ENCODE assay signal across 17 mouse cellular contexts in genomic region chr3:104416806-104417205, GRCm38 (mm10).
"Had no signal": no experiment of that assay in that cellular context is flagged by ENCODE, and none has a peak within 500 bp of the region (broad histone marks: within the 10 kb centered on the region; RNA-seq: fewer than 3 reads in every experiment).

No protein-coding gene starts in this region.

- H3K9ac ChIP-seq: liver, embryonic 15.5 days; lung, embryonic 15.5 days; midbrain, embryonic 12.5 days; neural tube, embryonic 12.5 days; stomach, embryonic 15.5 days had no signal

- H3K27me3 ChIP-seq: liver, embryonic 15.5 days; lung, embryonic 15.5 days; megakaryocyte, embryonic 14.5 days; midbrain, embryonic 12.5 days; neural tube, embryonic 12.5 days; stomach, embryonic 15.5 days had no signal

- H3K9me3 ChIP-seq: liver, embryonic 15.5 days; lung, embryonic 15.5 days; megakaryocyte, embryonic 14.5 days; midbrain, embryonic 12.5 days; neural tube, embryonic 12.5 days; stomach, embryonic 15.5 days had no signal

- H3K36me3 ChIP-seq: liver, embryonic 15.5 days; lung, embryonic 15.5 days; midbrain, embryonic 12.5 days; neural tube, embryonic 12.5 days; stomach, embryonic 15.5 days had no signal

- H3K4me3 ChIP-seq: liver, embryonic 15.5 days; lung, embryonic 15.5 days; megakaryocyte, embryonic 14.5 days; midbrain, embryonic 12.5 days; neural tube, embryonic 12.5 days; stomach, embryonic 15.5 days had no signal

- DNase-seq: lung, adult 2 months; lung, postnatal 14 days; lung, postnatal 36 days; midbrain, embryonic 14.5 days; right cerebral cortex, postnatal 14 days; thymus, adult 2 months; thymus, postnatal 25 days; thymus, postnatal 4 days had no signal

- H3K27ac ChIP-seq: liver, embryonic 15.5 days; lung, embryonic 15.5 days; macrophage; midbrain, embryonic 12.5 days; neural tube, embryonic 12.5 days; stomach, embryonic 15.5 days; stomach, postnatal 0 days had no signal

- H3K4me1 ChIP-seq: lung, embryonic 15.5 days; megakaryocyte, embryonic 14.5 days; midbrain, embryonic 12.5 days; neural tube, embryonic 12.5 days; stomach, embryonic 15.5 days had no signal

- H3K4me2 ChIP-seq: liver, embryonic 15.5 days; lung, embryonic 15.5 days; midbrain, embryonic 12.5 days; neural tube, embryonic 12.5 days; stomach, embryonic 15.5 days had no signal

- ATAC-seq: lung, postnatal 0 days had no signal
